Mouse (Mus musculus): Measurements from ENCODE around the gene Pon1. TPM values are rescaled to one million over a fixed set of nuclear protein-coding genes. Genes with fewer than 3 reads are reported as not detected.
A peak's percentile ranks its signal among the peaks of the same experiment; 100 is the strongest.

The Pon1 gene
- polyA plus RNA-seq, 1 experiment from 2014 or later: 0.75 TPM

GRCm38 (mm10) chr6:5188036-5188435 is 5.7 kb downstream of the Pon1 start:
- H3K27ac ChIP-seq (ENCODE audit: low read depth, low read length): no peak overlapping the region
- H3K4me1 ChIP-seq (replicated peaks; ENCODE audit: control insufficient read depth, insufficient read depth, low read length): no peaks in the 10 kb centered on the region
- no peak overlapping the region for H3K4me2 ChIP-seq
- DNase-seq (ENCODE audit: low spot score) (no peak), ATAC-seq (replicated peaks; ENCODE audit: low FRiP score) (no peak)
- WGBS: 78% methylated on average over 5 of the region's 5 CpGs
- H3K4me3 ChIP-seq (ENCODE audit: low read depth, low read length): no peak overlapping the region
- no peak overlapping the region for H3K9ac ChIP-seq (ENCODE audit: low read depth, low read length)
- H3K27me3 ChIP-seq (replicated peaks; ENCODE audit: control insufficient read depth, insufficient read depth, low read length): no peaks in the 10 kb centered on the region
- no peaks in the 10 kb centered on the region for H3K9me3 ChIP-seq (ENCODE audit: control insufficient read depth, low read length)
- no peaks in the 10 kb centered on the region for H3K36me3 ChIP-seq (ENCODE audit: control insufficient read depth, insufficient read depth, low read length)

GRCm38 (mm10) chr6:5187586-5187985 is 6.2 kb downstream of the Pon1 start:
- DNase-seq (ENCODE audit: low spot score) (no peak), ATAC-seq (replicated peaks; ENCODE audit: low FRiP score) (no peak)
- no peak overlapping the region for H3K9ac ChIP-seq (ENCODE audit: low read depth, low read length)
- no peak overlapping the region for H3K27ac ChIP-seq (ENCODE audit: low read depth, low read length)
- H3K9me3 ChIP-seq (ENCODE audit: control insufficient read depth, low read length): no peaks in the 10 kb centered on the region
- H3K27me3 ChIP-seq (replicated peaks; ENCODE audit: control insufficient read depth, insufficient read depth, low read length): no peaks in the 10 kb centered on the region
- no peak overlapping the region for H3K4me3 ChIP-seq (ENCODE audit: low read depth, low read length)
- H3K4me1 ChIP-seq (replicated peaks; ENCODE audit: control insufficient read depth, insufficient read depth, low read length): no peaks in the 10 kb centered on the region
- WGBS: 85% methylated on average over 6 of the region's 6 CpGs
- H3K36me3 ChIP-seq (ENCODE audit: control insufficient read depth, insufficient read depth, low read length): no peaks in the 10 kb centered on the region
- H3K4me2 ChIP-seq: no peak overlapping the region

GRCm38 (mm10) chr6:5186229-5186950 is 7.4 kb downstream of the Pon1 start:
- H3K27ac ChIP-seq (ENCODE audit: low read depth, low read length): no peak overlapping the region
- no peaks in the 10 kb centered on the region for H3K36me3 ChIP-seq (ENCODE audit: control insufficient read depth, insufficient read depth, low read length)
- H3K4me3 ChIP-seq (ENCODE audit: low read depth, low read length): no peak overlapping the region
- no peaks in the 10 kb centered on the region for H3K27me3 ChIP-seq (replicated peaks; ENCODE audit: control insufficient read depth, insufficient read depth, low read length)
- no peaks in the 10 kb centered on the region for H3K9me3 ChIP-seq (ENCODE audit: control insufficient read depth, low read length)
- no peak overlapping the region for H3K9ac ChIP-seq (ENCODE audit: low read depth, low read length)
- 64% methylated on average over 7 of the region's 7 CpGs for WGBS
- no peak for DNase-seq (ENCODE audit: low spot score)
- H3K4me1 ChIP-seq (replicated peaks; ENCODE audit: control insufficient read depth, insufficient read depth, low read length): no peaks in the 10 kb centered on the region
- ATAC-seq (replicated peaks; ENCODE audit: low FRiP score): peak; percentile 94
- H3K4me2 ChIP-seq: no peak overlapping the region

GRCm38 (mm10) chr6:5180645-5181044 is 13.1 kb downstream of the Pon1 start:
- ATAC-seq (replicated peaks; ENCODE audit: low FRiP score) (no peak), DNase-seq (ENCODE audit: low spot score) (no peak)
- H3K4me1 ChIP-seq (replicated peaks; ENCODE audit: control insufficient read depth, insufficient read depth, low read length): no peaks in the 10 kb centered on the region
- H3K9me3 ChIP-seq (ENCODE audit: control insufficient read depth, low read length): no peaks in the 10 kb centered on the region
- 81% methylated on average over 5 of the region's 5 CpGs for WGBS
- H3K4me2 ChIP-seq: no peak overlapping the region
- H3K9ac ChIP-seq (ENCODE audit: low read depth, low read length): no peak overlapping the region
- no peaks in the 10 kb centered on the region for H3K27me3 ChIP-seq (replicated peaks; ENCODE audit: control insufficient read depth, insufficient read depth, low read length)
- no peak overlapping the region for H3K4me3 ChIP-seq (ENCODE audit: low read depth, low read length)
- H3K36me3 ChIP-seq (ENCODE audit: control insufficient read depth, insufficient read depth, low read length): no peaks in the 10 kb centered on the region
- H3K27ac ChIP-seq (ENCODE audit: low read depth, low read length): no peak overlapping the region

GRCm38 (mm10) chr6:5179189-5179588 is 14.6 kb downstream of the Pon1 start:
- H3K4me3 ChIP-seq (ENCODE audit: low read depth, low read length): no peak overlapping the region
- DNase-seq (ENCODE audit: low spot score): no peak
- no peaks in the 10 kb centered on the region for H3K27me3 ChIP-seq (replicated peaks; ENCODE audit: control insufficient read depth, insufficient read depth, low read length)
- no peak overlapping the region for H3K27ac ChIP-seq (ENCODE audit: low read depth, low read length)
- no peaks in the 10 kb centered on the region for H3K4me1 ChIP-seq (replicated peaks; ENCODE audit: control insufficient read depth, insufficient read depth, low read length)
- no peak overlapping the region for H3K4me2 ChIP-seq
- H3K9me3 ChIP-seq (ENCODE audit: control insufficient read depth, low read length): no peaks in the 10 kb centered on the region
- WGBS: 79% methylated on average over 6 of the region's 6 CpGs
- no peaks in the 10 kb centered on the region for H3K36me3 ChIP-seq (ENCODE audit: control insufficient read depth, insufficient read depth, low read length)
- no peak for ATAC-seq (replicated peaks; ENCODE audit: low FRiP score)
- H3K9ac ChIP-seq (ENCODE audit: low read depth, low read length): no peak overlapping the region

- ATAC-seq (replicated peaks; ENCODE audit: low FRiP score): no peak
- WGBS: 70% methylated on average over 19 of the region's 19 CpGs
- no peak for DNase-seq (ENCODE audit: low spot score)
These were observed 15.5 kb downstream of the Pon1 start for GRCm38 (mm10) chr6:5177967-5178891.

GRCm38 (mm10) chr6:5174179-5174812 is 19.4 kb downstream of the Pon1 start:
- DNase-seq (ENCODE audit: low spot score): no peak
- Histone ChIP-seq H3K27me3 (replicated peaks; ENCODE audit: control insufficient read depth, insufficient read depth, low read length) (no peaks in the 10 kb centered on the region), H3K9ac (ENCODE audit: low read depth, low read length) (no peak overlapping the region), H3K4me3 (ENCODE audit: low read depth, low read length) (no peak overlapping the region), H3K9me3 (ENCODE audit: control insufficient read depth, low read length) (no peaks in the 10 kb centered on the region), H3K27ac (ENCODE audit: low read depth, low read length) (no peak overlapping the region), H3K4me2 (no peak overlapping the region), H3K36me3 (ENCODE audit: control insufficient read depth, insufficient read depth, low read length) (no peaks in the 10 kb centered on the region), H3K4me1 (replicated peaks; ENCODE audit: control insufficient read depth, insufficient read depth, low read length) (no peaks in the 10 kb centered on the region)
- 81% methylated on average over 10 of the region's 10 CpGs for WGBS
- ATAC-seq (replicated peaks; ENCODE audit: low FRiP score): no peak

More at GRCm38 (mm10) chr6:5177967-5178891, 15.5 kb downstream of the Pon1 start:
- Histone ChIP-seq H3K4me1 (replicated peaks; ENCODE audit: control insufficient read depth, insufficient read depth, low read length) (no peaks in the 10 kb centered on the region), H3K9me3 (ENCODE audit: control insufficient read depth, low read length) (no peaks in the 10 kb centered on the region), H3K4me3 (ENCODE audit: low read depth, low read length) (no peak overlapping the region), H3K36me3 (ENCODE audit: control insufficient read depth, insufficient read depth, low read length) (no peaks in the 10 kb centered on the region), H3K27me3 (replicated peaks; ENCODE audit: control insufficient read depth, insufficient read depth, low read length) (no peaks in the 10 kb centered on the region), H3K27ac (ENCODE audit: low read depth, low read length) (no peak overlapping the region), H3K9ac (ENCODE audit: low read depth, low read length) (no peak overlapping the region), H3K4me2 (0 out of 2 replicates have a peak overlapping the region, but pooled peaks have one; percentile 5)

GRCm38 (mm10) chr6:5172571-5172970 is 21.2 kb downstream of the Pon1 start:
- Histone ChIP-seq H3K4me3 (ENCODE audit: low read depth, low read length) (no peak overlapping the region), H3K4me1 (replicated peaks; ENCODE audit: control insufficient read depth, insufficient read depth, low read length) (no peaks in the 10 kb centered on the region), H3K4me2 (no peak overlapping the region), H3K36me3 (ENCODE audit: control insufficient read depth, insufficient read depth, low read length) (no peaks in the 10 kb centered on the region), H3K27me3 (replicated peaks; ENCODE audit: control insufficient read depth, insufficient read depth, low read length) (no peaks in the 10 kb centered on the region), H3K9ac (ENCODE audit: low read depth, low read length) (no peak overlapping the region), H3K27ac (ENCODE audit: low read depth, low read length) (no peak overlapping the region), H3K9me3 (ENCODE audit: control insufficient read depth, low read length) (no peaks in the 10 kb centered on the region)
- ATAC-seq (replicated peaks; ENCODE audit: low FRiP score) (no peak), DNase-seq (ENCODE audit: low spot score) (no peak)
- WGBS: 80% methylated on average over 9 of the region's 9 CpGs
